Mouse (Mus musculus) hindbrain, embryonic 14.5 days (tissue): ENCODE data around the gene Col15a1. TPM values are rescaled to one million over a fixed set of nuclear protein-coding genes. Genes with fewer than 3 reads are reported as not detected.

ENCODE experiments used
- ATAC-seq: fragments of 200-750 bp; cut with Nextera tagmentation; 2 replicates; pipeline ENCODE4 v1.8.0; 2017; ENCODE audit warnings: moderate number of reproducible peaks, mild to moderate bottlenecking, moderate TSS enrichment, moderate library complexity; ENCODE audit not compliant: low FRiP score
- DNase-seq: peaks from one replicate; pipeline ENCODE4 v3.0.0-alpha.2; 2015; ENCODE audit warnings: low spot score
- H3K27ac ChIP-seq: fragments of 300-500 bp; sonication (generic); 2 replicates; pipeline ENCODE4 v1.5.1; 2014; ENCODE audit warnings: mild to moderate bottlenecking, moderate library complexity
- H3K27me3 ChIP-seq: fragments of 300-500 bp; sonication (generic); 2 replicates; pipeline ENCODE4 v1.6.1; 2014; ENCODE audit warnings: mild to moderate bottlenecking, low read length, mixed read lengths; ENCODE audit not compliant: control insufficient read depth, insufficient read depth
- H3K36me3 ChIP-seq: fragments of 300-500 bp; sonication (generic); replicated peaks from 2 replicates; pipeline ENCODE4 v1.6.1; 2014; ENCODE audit not compliant: control insufficient read depth, insufficient read depth
- H3K4me1 ChIP-seq: fragments of 300-500 bp; sonication (generic); replicated peaks from 2 replicates; pipeline ENCODE4 v1.6.1; 2014; ENCODE audit warnings: antibody characterized with exemption, low read length, mixed read lengths; ENCODE audit not compliant: control insufficient read depth, insufficient read depth
- H3K4me2 ChIP-seq: fragments of 300-500 bp; sonication (generic); replicated peaks from 2 replicates; pipeline ENCODE4 v1.6.1; 2014; ENCODE audit warnings: mild to moderate bottlenecking, moderate library complexity
- H3K4me3 ChIP-seq: fragments of 300-500 bp; sonication (generic); replicated peaks from 2 replicates; pipeline ENCODE4 v1.5.1; 2014; ENCODE audit warnings: mild to moderate bottlenecking, low read length
- H3K9ac ChIP-seq: fragments of 300-500 bp; sonication (generic); 2 replicates; pipeline ENCODE4 v1.6.1; 2014
- H3K9me3 ChIP-seq: fragments of 300-500 bp; sonication (generic); 2 replicates; pipeline ENCODE4 v1.6.1; 2016; ENCODE audit warnings: low read length; ENCODE audit not compliant: control insufficient read depth
- WGBS: fragments of 180-500 bp; shearing (Covaris S2); extraction: QIAGEN DNeasy Blood & Tissue Kit; methylation state at CpG from one replicate; pipeline ENCODE4 v1.1.7; 2014; 5-methylcytosine and 5-hydroxymethylcytosine counted together
- polyA plus RNA-seq: library from polyadenylated mRNA; unstranded; fragments of >200 nt; fragmentation: Nextera tagmentation; extraction: Ambion mirVana; gene quantifications from 2 replicates; pipeline ENCODE4 v1.2.1, GENCODE M21; 2014

Col15a1 gene
- polyA plus RNA-seq, 1 experiment from 2014 or later: 4.7 TPM

- 51% methylated on average over 4 of the region's 4 CpGs for WGBS
- no peaks in the 10 kb centered on the region for H3K9me3 ChIP-seq
- no peak for DNase-seq
- no peak overlapping the region for H3K9ac ChIP-seq
- H3K4me1 ChIP-seq: no peaks in the 10 kb centered on the region
- no peak for ATAC-seq
- H3K27ac ChIP-seq: no peak overlapping the region
- no peak overlapping the region for H3K4me3 ChIP-seq
- H3K27me3 ChIP-seq: no peaks in the 10 kb centered on the region
- H3K36me3 ChIP-seq: no peaks in the 10 kb centered on the region
- H3K4me2 ChIP-seq: no peak overlapping the region
Observed at GRCm38 (mm10) chr4:47287468-47287867, 79.5 kb downstream of the Col15a1 start.

GRCm38 (mm10) chr4:47288306-47288705, 80.3 kb downstream of the Col15a1 start:
- no peaks in the 10 kb centered on the region for H3K27me3 ChIP-seq
- no peak overlapping the region for H3K27ac ChIP-seq
- H3K9me3 ChIP-seq: no peaks in the 10 kb centered on the region
- no peaks in the 10 kb centered on the region for H3K36me3 ChIP-seq
- no peaks in the 10 kb centered on the region for H3K4me1 ChIP-seq
- 36% methylated on average over 4 of the region's 4 CpGs for WGBS
- H3K9ac ChIP-seq: no peak overlapping the region
- no peak overlapping the region for H3K4me3 ChIP-seq
- DNase-seq (no peak), ATAC-seq (no peak)
- no peak overlapping the region for H3K4me2 ChIP-seq

- H3K9ac ChIP-seq: no peak overlapping the region
- H3K27me3 ChIP-seq: no peaks in the 10 kb centered on the region
- no peaks in the 10 kb centered on the region for H3K36me3 ChIP-seq
- H3K4me2 ChIP-seq: no peak overlapping the region
- no peak overlapping the region for H3K4me3 ChIP-seq
- no peaks in the 10 kb centered on the region for H3K9me3 ChIP-seq
- DNase-seq: no peak
- 0 out of 2 replicates have a peak, but pooled peaks cover 3% of the 10 kb centered on the region for H3K4me1 ChIP-seq
- WGBS: 96% methylated on average over 3 of the region's 3 CpGs
- no peak for ATAC-seq
- H3K27ac ChIP-seq: no peak overlapping the region
Observed at GRCm38 (mm10) chr4:47289526-47289925, 81.6 kb downstream of the Col15a1 start.

- H3K4me3 ChIP-seq: no peak overlapping the region
- no peak overlapping the region for H3K9ac ChIP-seq
- no peak overlapping the region for H3K4me2 ChIP-seq
- no peaks in the 10 kb centered on the region for H3K27me3 ChIP-seq
- DNase-seq (no peak), ATAC-seq (no peak)
- no peaks in the 10 kb centered on the region for H3K36me3 ChIP-seq
- no peak overlapping the region for H3K27ac ChIP-seq
- H3K9me3 ChIP-seq: no peaks in the 10 kb centered on the region
- 92% methylated on average over 2 of the region's 2 CpGs for WGBS
- 0 out of 2 replicates have a peak, but pooled peaks cover 3% of the 10 kb centered on the region for H3K4me1 ChIP-seq
Observed at GRCm38 (mm10) chr4:47290448-47290847, 82.5 kb downstream of the Col15a1 start.

GRCm38 (mm10) chr4:47291013-47291412, 83.1 kb downstream of the Col15a1 start:
- H3K4me1 ChIP-seq: 0 out of 2 replicates have a peak, but pooled peaks cover 3% of the 10 kb centered on the region
- no peak for DNase-seq
- H3K9me3 ChIP-seq: no peaks in the 10 kb centered on the region
- WGBS: 33% methylated on average over 1 of the region's 1 CpGs
- no peaks in the 10 kb centered on the region for H3K27me3 ChIP-seq
- H3K4me2 ChIP-seq: no peak overlapping the region
- H3K27ac ChIP-seq: no peak overlapping the region
- H3K36me3 ChIP-seq: no peaks in the 10 kb centered on the region
- no peak overlapping the region for H3K4me3 ChIP-seq
- peak; percentile 47; the same call in 1 of the 2 replicates for ATAC-seq
- H3K9ac ChIP-seq: no peak overlapping the region

- no peaks in the 10 kb centered on the region for H3K9me3 ChIP-seq
- no peak overlapping the region for H3K27ac ChIP-seq
- H3K4me1 ChIP-seq: 0 out of 2 replicates have a peak, but pooled peaks cover 3% of the 10 kb centered on the region
- no peak overlapping the region for H3K9ac ChIP-seq
- WGBS: 65% methylated on average over 4 of the region's 4 CpGs
- DNase-seq (no peak), ATAC-seq (no peak)
- no peak overlapping the region for H3K4me2 ChIP-seq
- H3K36me3 ChIP-seq: no peaks in the 10 kb centered on the region
- H3K4me3 ChIP-seq: no peak overlapping the region
- no peaks in the 10 kb centered on the region for H3K27me3 ChIP-seq
Observed at GRCm38 (mm10) chr4:47292956-47293355, 85.0 kb downstream of the Col15a1 start.

GRCm38 (mm10) chr4:47293771-47294543, 86.0 kb downstream of the Col15a1 start:
- Histone ChIP-seq H3K27me3 (no peaks in the 10 kb centered on the region), H3K27ac (no peak overlapping the region), H3K4me3 (no peak overlapping the region), H3K9me3 (peaks cover 5% of the 10 kb centered on the region; the same call in 1 of the 2 replicates), H3K4me2 (no peak overlapping the region), H3K4me1 (0 out of 2 replicates have a peak, but pooled peaks cover 3% of the 10 kb centered on the region), H3K9ac (no peak overlapping the region), H3K36me3 (no peaks in the 10 kb centered on the region)
- ATAC-seq (no peak), DNase-seq (no peak)
- 68% methylated on average over 16 of the region's 16 CpGs for WGBS

- DNase-seq (no peak), ATAC-seq (no peak)
- WGBS: 94% methylated on average over 7 of the region's 7 CpGs
Observed at GRCm38 (mm10) chr4:47294544-47295070, 86.6 kb downstream of the Col15a1 start.

GRCm38 (mm10) chr4:47295547-47295946, 87.6 kb downstream of the Col15a1 start:
- ATAC-seq: no peak
- WGBS: 68% methylated on average over 3 of the region's 3 CpGs
- Histone ChIP-seq H3K36me3 (no peaks in the 10 kb centered on the region), H3K4me1 (0 out of 2 replicates have a peak, but pooled peaks cover 3% of the 10 kb centered on the region), H3K4me3 (no peak overlapping the region), H3K9me3 (peaks cover 7% of the 10 kb centered on the region; the same call in 1 of the 2 replicates), H3K9ac (no peak overlapping the region), H3K4me2 (no peak overlapping the region), H3K27ac (no peak overlapping the region), H3K27me3 (no peaks in the 10 kb centered on the region)
- no peak for DNase-seq

More at GRCm38 (mm10) chr4:47294544-47295070, 86.6 kb downstream of the Col15a1 start:
- Histone ChIP-seq H3K36me3 (no peaks in the 10 kb centered on the region), H3K4me3 (no peak overlapping the region), H3K4me2 (no peak overlapping the region), H3K27me3 (no peaks in the 10 kb centered on the region), H3K9me3 (peaks cover 7% of the 10 kb centered on the region; the same call in 1 of the 2 replicates), H3K27ac (no peak overlapping the region), H3K9ac (no peak overlapping the region), H3K4me1 (0 out of 2 replicates have a peak, but pooled peaks cover 3% of the 10 kb centered on the region)
